Mouse (Mus musculus): Measurements from ENCODE around the gene Gm47959. TPM values are rescaled to one million over a fixed set of nuclear protein-coding genes. Genes with fewer than 3 reads are reported as not detected.

Gene Gm47959
- polyA plus RNA-seq, 1 experiment from 2014 or later = 1.7 TPM

DNA sequence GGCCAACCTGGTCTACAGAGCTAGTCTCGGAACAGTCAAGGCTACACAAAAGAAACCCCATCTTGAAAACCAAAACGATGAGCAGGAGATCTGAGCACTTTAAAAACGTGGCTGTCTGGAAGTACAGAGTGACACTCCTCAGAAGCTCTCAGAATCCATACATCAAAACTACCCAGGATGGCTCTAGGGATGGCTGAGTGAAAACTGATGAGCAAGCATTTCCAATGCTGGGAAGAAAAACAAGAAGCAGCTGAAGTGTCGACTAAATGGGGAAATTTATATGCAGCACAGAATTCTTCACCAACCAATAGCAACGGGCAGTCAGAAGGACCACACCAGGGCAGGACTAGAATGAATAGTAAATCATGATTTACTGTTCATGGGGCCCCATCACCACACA, 34.2 kb downstream of the Gm47959 start:
- no peaks in the 10 kb centered on the region for H3K27me3 ChIP-seq
- H3K9me3 ChIP-seq (replicated peaks) = no peaks in the 10 kb centered on the region
- H3K4me1 ChIP-seq = 0 out of 2 replicates have a peak, but pooled peaks cover 4% of the 10 kb centered on the region
- no peak overlapping the region for H3K27ac ChIP-seq (replicated peaks)
- ATAC-seq (ENCODE audit: insufficient number of reproducible peaks, low FRiP score, low TSS enrichment, low read depth) = no peak
- no peaks in the 10 kb centered on the region for H3K36me3 ChIP-seq
- no peak overlapping the region for H3K4me2 ChIP-seq (replicated peaks)
- no peak overlapping the region for H3K4me3 ChIP-seq (replicated peaks)
- no peak overlapping the region for H3K9ac ChIP-seq
- WGBS = 56% methylated on average over 5 of the region's 5 CpGs

DNA sequence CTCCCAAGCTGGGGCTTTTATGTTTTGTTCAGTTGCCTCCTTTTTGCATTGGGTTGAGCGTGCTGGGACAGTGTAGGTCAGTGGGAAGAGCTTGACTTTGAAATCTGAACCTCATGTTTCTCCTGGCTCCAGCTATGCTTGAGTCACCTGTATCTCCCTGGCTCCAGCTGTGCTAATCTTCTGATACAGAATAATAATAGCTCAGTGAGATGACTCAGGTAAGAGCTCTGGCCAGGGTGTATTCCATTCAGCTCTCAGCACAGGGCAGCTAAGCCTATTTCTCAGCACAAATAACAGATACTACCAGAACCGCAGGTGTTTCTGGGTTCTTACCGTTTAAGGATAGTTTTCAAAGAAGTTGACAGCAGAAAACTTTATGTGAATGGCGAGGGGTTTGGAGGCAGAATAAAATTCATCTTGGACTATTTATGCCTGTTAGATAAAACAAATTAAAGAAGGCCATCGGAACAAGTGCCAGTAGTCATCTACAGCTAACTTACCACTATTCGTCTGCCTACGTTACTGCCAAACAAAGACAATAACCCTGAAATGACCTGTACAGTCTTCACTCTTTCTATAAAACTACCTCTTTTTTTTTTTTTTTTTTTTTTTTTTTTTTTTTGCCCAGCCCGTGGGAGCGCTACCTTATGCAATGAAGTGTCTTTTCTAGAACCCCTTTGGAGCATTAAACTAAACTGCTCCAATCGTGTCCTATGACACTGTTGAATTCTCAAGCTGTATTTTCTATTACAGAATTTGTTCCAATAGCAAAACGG, 36.7 kb downstream of the Gm47959 start:
- peak overlapping the region; percentile 49 for H3K4me3 ChIP-seq (replicated peaks)
- H3K36me3 ChIP-seq = no peaks in the 10 kb centered on the region
- 0 out of 2 replicates have a peak, but pooled peaks cover 4% of the 10 kb centered on the region for H3K4me1 ChIP-seq
- H3K27me3 ChIP-seq = no peaks in the 10 kb centered on the region
- no peaks in the 10 kb centered on the region for H3K9me3 ChIP-seq (replicated peaks)
- peak overlapping the region; percentile 54 for H3K4me2 ChIP-seq (replicated peaks)
- no peak for ATAC-seq (ENCODE audit: insufficient number of reproducible peaks, low FRiP score, low TSS enrichment, low read depth)
- H3K27ac ChIP-seq (replicated peaks) = no peak overlapping the region; the same call in 1 of the 2 replicates
- WGBS = 60% methylated on average over 11 of the region's 11 CpGs
- H3K9ac ChIP-seq = no peak overlapping the region

DNA sequence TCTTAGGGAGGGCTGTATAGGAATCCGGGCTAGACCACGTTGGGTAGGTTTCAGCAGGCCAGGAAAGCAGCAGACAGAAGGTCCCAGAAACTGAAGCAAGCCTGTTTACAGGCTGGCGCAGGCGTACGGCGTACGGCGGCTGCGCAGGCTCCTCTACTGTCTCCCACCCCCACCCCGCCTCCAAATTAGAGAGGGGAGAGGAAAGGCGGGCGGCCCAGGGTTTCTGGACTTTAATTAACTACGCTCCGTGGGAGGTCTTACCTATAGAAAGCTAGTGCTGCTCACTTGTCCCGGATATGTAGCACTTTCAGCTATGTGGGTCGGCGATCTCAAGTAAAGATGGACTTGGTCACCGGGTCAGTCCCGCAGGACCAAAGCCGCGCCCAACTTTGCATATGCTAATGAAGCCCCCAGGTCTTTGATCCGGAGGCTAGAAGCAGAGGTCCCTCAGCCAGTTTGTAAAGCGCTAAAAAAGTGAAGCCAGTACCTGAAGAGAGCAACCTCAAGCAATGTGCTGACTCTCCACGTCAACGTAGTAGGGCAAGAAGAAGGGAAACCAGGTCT, 37.8 kb downstream of the Gm47959 start, which contains the start of gene Slc19a3:
Gene Slc19a3, minus strand, starts transcription at position 340 of the 564 bp plus-strand sequence.
- Histone ChIP-seq H3K36me3 (no peaks in the 10 kb centered on the region), H3K4me1 (0 out of 2 replicates have a peak, but pooled peaks cover 4% of the 10 kb centered on the region), H3K4me3 (replicated peaks) (peak within 1 kb of the TSS; percentile 49), H3K4me2 (replicated peaks) (peak within 1 kb of the TSS; percentile 54), H3K27me3 (no peaks in the 10 kb centered on the region), H3K9me3 (replicated peaks) (no peaks in the 10 kb centered on the region), H3K9ac (peak within 1 kb of the TSS; percentile 28), H3K27ac (replicated peaks) (peak within 1 kb of the TSS; percentile 13)
- 0% methylated on average over 25 of the region's 25 CpGs for WGBS
- peak; percentile 86; the same call in 1 of the 2 replicates for ATAC-seq (ENCODE audit: insufficient number of reproducible peaks, low FRiP score, low TSS enrichment, low read depth)

DNA sequence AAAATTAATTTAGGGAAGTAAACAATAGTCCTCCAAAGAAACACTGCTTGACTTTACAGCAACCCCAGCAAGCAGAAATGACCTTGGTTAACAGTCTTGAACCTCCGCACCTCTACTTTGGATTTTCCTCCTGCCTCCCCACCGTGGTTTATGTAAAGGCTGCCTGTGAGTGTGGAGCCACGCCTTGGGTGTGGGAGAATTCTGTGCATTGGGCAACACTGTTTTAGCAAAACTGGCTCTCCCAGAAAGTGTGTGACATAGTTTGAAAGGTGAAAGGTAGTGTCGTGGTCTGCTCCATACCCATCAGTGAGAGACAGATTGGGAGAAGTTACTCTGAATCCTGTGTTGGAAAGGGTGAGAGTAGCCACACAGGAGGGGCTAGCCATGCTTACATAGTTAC, 38.7 kb downstream of the Gm47959 start:
- H3K4me3 ChIP-seq (replicated peaks) = no peak overlapping the region
- H3K27me3 ChIP-seq = no peaks in the 10 kb centered on the region
- ATAC-seq (ENCODE audit: insufficient number of reproducible peaks, low FRiP score, low TSS enrichment, low read depth) = no peak
- no peak overlapping the region for H3K9ac ChIP-seq
- no peaks in the 10 kb centered on the region for H3K36me3 ChIP-seq
- H3K9me3 ChIP-seq (replicated peaks) = no peaks in the 10 kb centered on the region
- H3K27ac ChIP-seq (replicated peaks) = no peak overlapping the region
- H3K4me1 ChIP-seq = 0 out of 2 replicates have a peak, but pooled peaks cover 4% of the 10 kb centered on the region
- WGBS = 72% methylated on average over 4 of the region's 4 CpGs
- no peak overlapping the region for H3K4me2 ChIP-seq (replicated peaks)

DNA sequence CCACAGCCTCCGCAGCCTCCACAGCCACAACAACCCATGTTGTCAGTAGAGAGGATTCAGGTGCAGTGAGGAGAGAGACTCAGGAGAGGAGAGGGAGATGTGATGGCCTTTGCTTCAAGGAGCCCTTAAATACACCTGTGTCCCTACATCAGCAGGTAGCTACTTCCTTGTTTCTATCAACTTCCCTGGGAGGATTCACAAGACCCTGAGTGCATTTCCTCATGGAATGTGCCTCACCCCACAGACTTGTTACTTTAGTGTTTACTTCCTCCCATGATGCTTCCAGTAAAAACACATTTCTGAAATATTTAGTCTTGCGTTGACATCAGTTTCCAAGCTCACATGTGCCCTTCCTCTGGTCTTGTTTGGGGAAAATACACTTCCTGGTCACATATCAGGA, 42.0 kb downstream of the Gm47959 start, which contains the start of gene Krtap28-10:
Gene Krtap28-10, minus strand, starts transcription at position 101 of the 400 bp plus-strand sequence.
- 86% methylated on average over 2 of the region's 2 CpGs for WGBS
- Histone ChIP-seq H3K9ac (no peak within 1 kb of the TSS), H3K27ac (replicated peaks) (no peak within 1 kb of the TSS), H3K4me1 (0 out of 2 replicates have a peak, but pooled peaks cover 4% of the 10 kb centered on the region), H3K36me3 (no peaks in the 10 kb centered on the region), H3K4me2 (replicated peaks) (no peak within 1 kb of the TSS), H3K9me3 (replicated peaks) (no peaks in the 10 kb centered on the region), H3K4me3 (replicated peaks) (no peak within 1 kb of the TSS), H3K27me3 (no peaks in the 10 kb centered on the region)
- no peak for ATAC-seq (ENCODE audit: insufficient number of reproducible peaks, low FRiP score, low TSS enrichment, low read depth)

DNA sequence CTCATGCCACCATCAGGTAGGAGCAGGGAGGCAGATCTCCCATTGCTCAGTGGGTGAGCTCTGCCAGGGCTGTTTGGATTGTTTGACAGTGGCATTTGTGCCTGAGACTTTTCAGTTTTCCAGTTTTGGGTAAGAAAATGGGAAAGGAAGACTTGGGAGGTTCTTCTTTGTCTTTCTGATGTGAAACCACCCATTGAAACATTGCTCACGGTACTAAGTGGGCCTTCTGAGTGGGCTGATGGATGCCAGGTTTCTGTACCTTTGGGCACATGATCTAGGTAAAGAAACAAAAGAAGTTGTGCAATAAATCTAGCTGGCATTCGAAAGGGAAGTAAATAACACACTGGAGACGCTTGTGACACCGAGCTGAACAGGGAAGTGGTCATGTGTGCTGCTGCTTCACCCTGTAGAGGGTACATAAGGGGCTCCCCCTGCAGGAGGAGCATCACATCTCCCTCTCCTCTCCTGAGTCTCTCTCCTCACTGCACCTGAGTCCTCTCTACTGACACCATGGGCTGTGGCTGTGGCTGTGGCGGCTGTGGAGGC, 44.6 kb downstream of the Gm47959 start, which contains the start of gene Gm47969:
Gene Gm47969, plus strand, starts transcription at position 51 of the 546 bp plus-strand sequence.
- Histone ChIP-seq H3K9ac (no peak within 1 kb of the TSS), H3K36me3 (no peaks in the 10 kb centered on the region), H3K4me1 (no peaks in the 10 kb centered on the region), H3K4me3 (replicated peaks) (no peak within 1 kb of the TSS), H3K27ac (replicated peaks) (no peak within 1 kb of the TSS), H3K9me3 (replicated peaks) (no peaks in the 10 kb centered on the region), H3K27me3 (no peaks in the 10 kb centered on the region), H3K4me2 (replicated peaks) (no peak within 1 kb of the TSS)
- ATAC-seq (ENCODE audit: insufficient number of reproducible peaks, low FRiP score, low TSS enrichment, low read depth) = no peak
- WGBS = 73% methylated on average over 5 of the region's 5 CpGs

Other genes with a start within 250 kb of the Gm47959 start
- 0.21 TPM in 1 of 2 replicates, not detected in the other for gene Tm4sf20, start 232.1 kb upstream of the Gm47959 start, polyA plus RNA-seq (2015; fragmentation: Nextera tagmentation; extraction: Ambion mirVana)
- gene Gm47791, start 229.3 kb upstream of the Gm47959 start, polyA plus RNA-seq (2015; fragmentation: Nextera tagmentation; extraction: Ambion mirVana) = 0.77 and 1.9 TPM in 2 replicates
- 26.1 and 27.7 TPM in 2 replicates for gene Agfg1, start 161.1 kb upstream of the Gm47959 start, polyA plus RNA-seq (2015; fragmentation: Nextera tagmentation; extraction: Ambion mirVana)
- 2.4 and 2.5 TPM in 2 replicates for gene A030005L19Rik, start 87.2 kb upstream of the Gm47959 start, polyA plus RNA-seq (2015; fragmentation: Nextera tagmentation; extraction: Ambion mirVana)
- 1.5 and 2.2 TPM in 2 replicates for gene A030014E15Rik, start 75.6 kb upstream of the Gm47959 start, polyA plus RNA-seq (2015; fragmentation: Nextera tagmentation; extraction: Ambion mirVana)
- gene Gm6217, start 69.1 kb upstream of the Gm47959 start, polyA plus RNA-seq (2015; fragmentation: Nextera tagmentation; extraction: Ambion mirVana) = 1.5 and 1.7 TPM in 2 replicates
- gene A030003K21Rik, start 57.2 kb upstream of the Gm47959 start, polyA plus RNA-seq (2015; fragmentation: Nextera tagmentation; extraction: Ambion mirVana) = 2.0 and 2.5 TPM in 2 replicates
- gene Gm7544, start 44.5 kb upstream of the Gm47959 start, polyA plus RNA-seq (2015; fragmentation: Nextera tagmentation; extraction: Ambion mirVana) = 2.2 and 3.9 TPM in 2 replicates
- gene Gm47955, start 40.3 kb upstream of the Gm47959 start, polyA plus RNA-seq (2015; fragmentation: Nextera tagmentation; extraction: Ambion mirVana) = 1.7 and 2.2 TPM in 2 replicates
- 0.33 and 0.36 TPM in 2 replicates for gene Slc19a3, start 37.9 kb downstream of the Gm47959 start, polyA plus RNA-seq (2015; fragmentation: Nextera tagmentation; extraction: Ambion mirVana)
- 2.9 and 4.1 TPM in 2 replicates for gene Krtap28-10, start 41.9 kb downstream of the Gm47959 start, polyA plus RNA-seq (2015; fragmentation: Nextera tagmentation; extraction: Ambion mirVana)
- 2.1 and 3.5 TPM in 2 replicates for gene Gm47969, start 44.4 kb downstream of the Gm47959 start, polyA plus RNA-seq (2015; fragmentation: Nextera tagmentation; extraction: Ambion mirVana)
- gene A030005K14Rik, start 58.8 kb downstream of the Gm47959 start, polyA plus RNA-seq (2015; fragmentation: Nextera tagmentation; extraction: Ambion mirVana) = 2.3 and 3.2 TPM in 2 replicates
- 2.9 and 4.5 TPM in 2 replicates for gene Krtap28-13, start 60.4 kb downstream of the Gm47959 start, polyA plus RNA-seq (2015; fragmentation: Nextera tagmentation; extraction: Ambion mirVana)
- 2.4 and 2.6 TPM in 2 replicates for gene Ccl20, start 116.2 kb downstream of the Gm47959 start, polyA plus RNA-seq (2015; fragmentation: Nextera tagmentation; extraction: Ambion mirVana)
- gene Daw1, start 159.2 kb downstream of the Gm47959 start, polyA plus RNA-seq (2015; fragmentation: Nextera tagmentation; extraction: Ambion mirVana) = 0.49 and 1.5 TPM in 2 replicates